Mouse (Mus musculus) limb, embryonic 12.5 days (tissue): ENCODE results near the gene Stat4. TPM values are rescaled to one million over a fixed set of nuclear protein-coding genes. Genes with fewer than 3 reads are reported as not detected.

ENCODE experiments used
- ATAC-seq: fragments of 200-750 bp; cut with Nextera tagmentation; 2 replicates; pipeline ENCODE4 v1.8.0; 2017; ENCODE audit warnings: low read depth, moderate TSS enrichment; ENCODE audit not compliant: insufficient number of reproducible peaks, insufficient read depth, low FRiP score, low TSS enrichment
- H3K27ac ChIP-seq: fragments of 300-500 bp; sonication (generic); 2 replicates; pipeline ENCODE4 v1.5.1; 2016; ENCODE audit warnings: mild to moderate bottlenecking, moderate library complexity
- H3K27me3 ChIP-seq: fragments of 300-500 bp; sonication (generic); 2 replicates; pipeline ENCODE4 v1.6.1; 2016; ENCODE audit warnings: mild to moderate bottlenecking, moderate library complexity
- H3K36me3 ChIP-seq: fragments of 300-500 bp; sonication (generic); 2 replicates; pipeline ENCODE4 v1.6.1; 2016; ENCODE audit warnings: mild to moderate bottlenecking, moderate library complexity
- H3K4me1 ChIP-seq: fragments of 300-500 bp; sonication (generic); replicated peaks from 2 replicates; pipeline ENCODE4 v1.6.1; 2016
- H3K4me2 ChIP-seq: fragments of 300-500 bp; sonication (generic); 2 replicates; pipeline ENCODE4 v1.6.1; 2016; ENCODE audit warnings: mild to moderate bottlenecking, moderate library complexity
- H3K4me3 ChIP-seq: fragments of 300-500 bp; sonication (generic); replicated peaks from 2 replicates; pipeline ENCODE4 v1.5.1; 2016; ENCODE audit warnings: mild to moderate bottlenecking
- H3K9ac ChIP-seq: fragments of 300-500 bp; sonication (generic); replicated peaks from 2 replicates; pipeline ENCODE4 v1.6.1; 2016; ENCODE audit warnings: mild to moderate bottlenecking, moderate library complexity
- H3K9me3 ChIP-seq: fragments of 300-500 bp; sonication (generic); 2 replicates; pipeline ENCODE4 v1.6.1; 2016; ENCODE audit warnings: mild to moderate bottlenecking, moderate library complexity
- WGBS: fragments of 180-500 bp; shearing (Covaris S2); methylation state at CpG from one replicate; pipeline ENCODE4 v1.1.7; 2016; 5-methylcytosine and 5-hydroxymethylcytosine counted together
- polyA plus RNA-seq: library from polyadenylated mRNA; unstranded; fragments of >200 nt; fragmentation: Nextera tagmentation; extraction: Ambion mirVana; gene quantifications from 2 replicates; pipeline ENCODE4 v1.2.1, GENCODE M21; 2016

Gene Stat4
- polyA plus RNA-seq, 1 experiment from 2014 or later, result 2.1 TPM

DNA sequence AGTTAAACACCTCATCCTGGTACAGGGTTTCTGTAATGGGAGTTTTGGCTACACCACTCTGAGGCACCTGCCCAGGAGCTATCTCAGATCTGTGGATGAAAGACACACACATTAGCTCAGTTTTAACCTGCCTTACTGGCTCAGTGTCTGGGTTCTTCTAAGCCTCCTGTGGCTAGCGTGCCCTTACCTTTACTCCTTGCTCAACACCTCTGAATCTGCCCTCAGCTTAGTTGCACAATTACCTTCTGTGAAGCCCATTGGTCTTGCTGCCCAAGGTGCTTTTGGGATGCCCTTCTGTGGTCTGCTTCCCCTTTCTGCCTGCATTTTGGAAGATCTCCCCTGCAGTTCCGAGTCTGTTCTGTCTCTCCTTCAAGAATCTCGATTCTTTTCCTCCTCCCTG, 137.9 kb downstream of the Stat4 start:
- Histone ChIP-seq H3K27me3 (peaks cover 3% of the 10 kb centered on the region; the same call in 1 of the 2 replicates), H3K36me3 (peaks cover 21% of the 10 kb centered on the region), H3K9ac (no peak overlapping the region), H3K4me3 (no peak overlapping the region), H3K9me3 (no peaks in the 10 kb centered on the region), H3K27ac (no peak overlapping the region), H3K4me2 (no peak overlapping the region), H3K4me1 (peaks cover 9% of the 10 kb centered on the region; the same call in 1 of the 2 replicates)
- 71% methylated on average over 3 of the region's 3 CpGs for WGBS
- ATAC-seq, result no peak

DNA sequence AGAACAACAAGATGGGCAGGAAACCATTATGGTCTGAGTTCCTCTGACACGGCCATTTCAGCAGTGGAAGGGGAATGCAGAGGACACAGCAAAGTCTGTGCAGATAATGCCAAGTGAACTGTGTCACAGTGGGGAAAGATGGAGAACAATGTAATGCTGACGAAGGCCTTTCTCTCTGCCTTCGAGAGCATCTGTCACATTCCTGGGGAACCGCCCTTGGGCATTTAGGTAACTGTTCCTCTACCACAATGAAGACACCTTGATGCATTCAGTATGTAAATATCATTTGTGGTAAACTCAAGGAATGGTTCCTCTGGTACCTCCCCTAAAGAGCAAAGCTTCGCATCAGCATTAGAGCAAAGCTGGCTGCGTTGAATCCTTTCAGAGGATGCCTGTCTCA, 140.4 kb downstream of the Stat4 start:
- H3K36me3 ChIP-seq, result peaks cover 21% of the 10 kb centered on the region
- no peaks in the 10 kb centered on the region for H3K27me3 ChIP-seq
- H3K9ac ChIP-seq, result no peak overlapping the region
- no peak overlapping the region for H3K4me3 ChIP-seq
- H3K9me3 ChIP-seq, result no peaks in the 10 kb centered on the region
- H3K4me1 ChIP-seq, result no peaks in the 10 kb centered on the region
- no peak overlapping the region for H3K27ac ChIP-seq
- ATAC-seq, result no peak
- no peak overlapping the region for H3K4me2 ChIP-seq
- WGBS, result 92% methylated on average over 6 of the region's 6 CpGs

DNA sequence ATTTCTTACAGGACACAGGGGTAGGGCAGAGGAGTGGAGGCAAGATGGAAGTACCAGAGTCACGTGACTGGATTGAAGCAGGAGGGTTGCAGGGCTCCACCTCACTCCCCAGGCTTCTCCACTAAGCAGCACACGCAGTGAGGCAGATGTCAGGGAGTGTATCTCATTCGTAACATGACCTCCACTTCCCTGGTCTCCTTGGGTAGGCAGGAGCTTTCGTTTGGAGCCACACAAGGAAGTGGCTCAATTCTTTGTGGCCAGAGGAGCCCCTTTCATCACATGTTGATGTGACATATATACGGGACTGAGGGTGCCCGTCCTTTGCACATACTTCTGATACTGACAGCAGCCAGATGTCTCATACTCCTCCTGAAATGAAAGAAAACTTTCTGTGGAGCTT, 142.8 kb downstream of the Stat4 start:
- Histone ChIP-seq H3K9ac (no peak overlapping the region), H3K9me3 (no peaks in the 10 kb centered on the region), H3K4me3 (no peak overlapping the region), H3K4me2 (no peak overlapping the region), H3K4me1 (no peaks in the 10 kb centered on the region), H3K27me3 (no peaks in the 10 kb centered on the region), H3K27ac (no peak overlapping the region), H3K36me3 (peaks cover 21% of the 10 kb centered on the region)
- 58% methylated on average over 6 of the region's 6 CpGs for WGBS
- no peak for ATAC-seq

DNA sequence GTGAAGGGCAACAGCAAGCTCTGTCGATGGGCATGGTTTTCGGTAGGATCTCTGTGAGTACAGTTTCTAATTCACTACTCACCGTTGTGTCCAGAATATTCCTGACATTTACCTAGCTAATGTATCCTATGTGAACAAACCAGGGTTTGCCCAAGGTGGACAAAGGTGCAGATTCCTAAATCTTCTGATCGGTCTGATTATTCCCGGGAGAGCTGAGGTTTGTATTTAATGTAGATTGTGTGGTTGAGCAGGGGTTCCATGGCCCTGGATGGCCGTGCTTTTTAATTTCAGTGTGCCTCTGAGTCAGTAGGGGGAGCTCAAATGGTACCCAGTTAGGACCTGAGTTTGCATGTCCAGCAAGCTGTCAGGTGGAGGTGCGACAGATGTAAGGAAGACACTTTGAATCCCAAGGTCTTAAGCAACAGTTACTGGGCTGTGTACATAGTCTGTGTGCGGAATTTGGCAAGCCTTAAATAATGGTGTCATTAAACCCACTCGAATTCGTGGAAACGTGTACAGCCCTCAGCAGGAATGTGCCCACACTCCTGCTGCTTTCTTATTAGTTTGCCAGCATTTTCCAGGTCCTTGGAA, 144.9 kb downstream of the Stat4 start:
- H3K36me3 ChIP-seq, result peaks cover 7% of the 10 kb centered on the region
- H3K4me2 ChIP-seq, result no peak overlapping the region
- H3K4me3 ChIP-seq, result no peak overlapping the region
- no peak overlapping the region for H3K9ac ChIP-seq
- no peaks in the 10 kb centered on the region for H3K27me3 ChIP-seq
- no peaks in the 10 kb centered on the region for H3K9me3 ChIP-seq
- ATAC-seq, result no peak
- no peaks in the 10 kb centered on the region for H3K4me1 ChIP-seq
- H3K27ac ChIP-seq, result no peak overlapping the region
- 74% methylated on average over 11 of the region's 11 CpGs for WGBS

DNA sequence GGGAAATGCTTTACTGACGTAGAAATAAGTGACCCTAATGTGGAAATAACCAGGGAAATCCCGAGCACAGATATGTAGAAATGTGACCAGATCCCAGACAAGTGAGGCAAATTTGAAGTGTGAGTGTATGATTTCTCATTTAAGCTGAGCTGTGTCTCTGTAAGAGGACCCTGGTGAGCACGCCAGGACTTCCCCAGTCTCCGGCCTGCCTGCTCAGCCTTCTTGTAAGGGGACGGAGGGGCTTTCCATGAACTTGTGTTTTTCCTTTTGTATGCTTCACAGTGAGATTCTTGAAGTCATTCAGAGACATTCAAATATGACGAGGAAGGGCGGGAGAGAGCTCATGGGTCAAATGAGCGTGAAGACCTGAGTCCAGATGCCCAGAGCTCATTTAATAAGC, 146.3 kb downstream of the Stat4 start:
- Histone ChIP-seq H3K4me3 (no peak overlapping the region), H3K27ac (no peak overlapping the region), H3K4me1 (no peaks in the 10 kb centered on the region), H3K9me3 (no peaks in the 10 kb centered on the region), H3K27me3 (no peaks in the 10 kb centered on the region), H3K36me3 (no peaks in the 10 kb centered on the region; the same call in 1 of the 2 replicates), H3K4me2 (no peak overlapping the region), H3K9ac (no peak overlapping the region)
- ATAC-seq, result no peak
- WGBS, result 85% methylated on average over 8 of the region's 8 CpGs

DNA sequence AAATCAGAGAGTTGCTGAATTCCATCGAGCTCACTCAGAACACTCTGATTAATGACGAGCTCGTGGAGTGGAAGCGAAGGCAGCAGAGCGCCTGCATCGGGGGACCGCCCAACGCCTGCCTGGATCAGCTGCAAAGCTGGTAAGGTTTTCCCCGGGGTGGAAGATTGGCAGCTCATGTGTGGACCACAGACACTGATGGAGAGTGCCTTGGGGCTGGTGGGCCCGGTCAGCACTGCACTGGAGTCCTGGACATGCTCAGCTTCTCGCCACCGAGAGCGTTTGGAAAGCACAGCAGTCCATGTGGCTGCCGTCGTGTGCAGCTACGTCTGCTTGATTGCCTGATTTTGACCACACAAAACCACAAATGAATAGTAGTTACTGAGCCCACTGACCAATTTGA, 150.3 kb downstream of the Stat4 start:
- Histone ChIP-seq H3K9ac (no peak overlapping the region), H3K4me2 (no peak overlapping the region), H3K27ac (no peak overlapping the region), H3K4me1 (0 out of 2 replicates have a peak, but pooled peaks cover 3% of the 10 kb centered on the region), H3K4me3 (no peak overlapping the region), H3K27me3 (0 out of 2 replicates have a peak, but pooled peaks cover 3% of the 10 kb centered on the region), H3K9me3 (no peaks in the 10 kb centered on the region), H3K36me3 (0 out of 2 replicates have a peak, but pooled peaks cover 8% of the 10 kb centered on the region)
- 76% methylated on average over 16 of the region's 16 CpGs for WGBS
- ATAC-seq, result no peak

DNA sequence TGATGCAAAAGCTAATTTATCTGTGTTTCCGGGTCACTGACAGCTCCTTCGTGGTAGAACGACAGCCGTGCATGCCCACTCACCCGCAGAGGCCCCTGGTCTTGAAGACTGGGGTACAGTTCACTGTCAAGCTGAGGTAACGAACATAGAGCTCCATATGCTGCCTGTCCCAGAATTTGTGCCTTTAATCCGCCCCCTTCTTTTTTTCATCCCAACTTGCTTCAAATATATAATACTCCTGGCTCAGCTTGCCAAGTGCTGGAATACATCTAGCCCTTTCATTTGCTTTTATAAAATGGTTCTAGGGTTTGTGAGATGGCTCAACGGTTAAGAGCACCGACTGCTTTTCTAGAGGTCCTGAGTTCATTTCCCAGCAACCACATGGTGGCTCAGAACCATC, 153.6 kb downstream of the Stat4 start:
- no peak for ATAC-seq
- H3K4me3 ChIP-seq, result no peak overlapping the region
- no peak overlapping the region for H3K9ac ChIP-seq
- H3K27ac ChIP-seq, result no peak overlapping the region
- peaks cover 12% of the 10 kb centered on the region; the same call in 1 of the 2 replicates for H3K36me3 ChIP-seq
- 0 out of 2 replicates have a peak, but pooled peaks cover 3% of the 10 kb centered on the region for H3K27me3 ChIP-seq
- 90% methylated on average over 9 of the region's 9 CpGs for WGBS
- 0 out of 2 replicates have a peak, but pooled peaks cover 3% of the 10 kb centered on the region for H3K4me1 ChIP-seq
- H3K9me3 ChIP-seq, result no peaks in the 10 kb centered on the region
- no peak overlapping the region for H3K4me2 ChIP-seq

DNA sequence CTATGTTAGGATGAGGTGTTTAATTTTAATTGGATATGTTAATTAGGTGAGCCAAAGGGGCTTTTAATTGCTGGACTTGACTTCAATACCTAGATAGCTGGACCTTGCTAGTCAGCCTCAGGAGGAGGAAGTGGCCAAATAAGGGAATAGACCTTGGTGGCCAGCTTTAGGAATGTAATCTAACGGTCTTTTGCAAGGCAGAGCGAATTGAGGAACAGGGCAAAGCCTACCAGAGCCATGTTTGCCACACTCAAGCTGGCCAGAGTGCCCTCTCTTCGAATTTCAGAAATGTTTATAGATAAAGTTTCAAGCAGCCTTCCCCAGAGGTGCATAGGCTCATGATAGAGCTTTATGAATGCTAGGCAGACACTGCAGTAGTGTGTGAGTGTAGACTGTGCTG, 154.5 kb downstream of the Stat4 start:
- 0 out of 2 replicates have a peak, but pooled peaks cover 3% of the 10 kb centered on the region for H3K27me3 ChIP-seq
- H3K4me3 ChIP-seq, result no peak overlapping the region
- no peak overlapping the region for H3K9ac ChIP-seq
- 0 out of 2 replicates have a peak, but pooled peaks cover 3% of the 10 kb centered on the region for H3K4me1 ChIP-seq
- H3K36me3 ChIP-seq, result peaks cover 12% of the 10 kb centered on the region; the same call in 1 of the 2 replicates
- no peak overlapping the region for H3K4me2 ChIP-seq
- 68% methylated on average over 3 of the region's 3 CpGs for WGBS
- no peaks in the 10 kb centered on the region for H3K9me3 ChIP-seq
- H3K27ac ChIP-seq, result no peak overlapping the region
- ATAC-seq, result no peak

DNA sequence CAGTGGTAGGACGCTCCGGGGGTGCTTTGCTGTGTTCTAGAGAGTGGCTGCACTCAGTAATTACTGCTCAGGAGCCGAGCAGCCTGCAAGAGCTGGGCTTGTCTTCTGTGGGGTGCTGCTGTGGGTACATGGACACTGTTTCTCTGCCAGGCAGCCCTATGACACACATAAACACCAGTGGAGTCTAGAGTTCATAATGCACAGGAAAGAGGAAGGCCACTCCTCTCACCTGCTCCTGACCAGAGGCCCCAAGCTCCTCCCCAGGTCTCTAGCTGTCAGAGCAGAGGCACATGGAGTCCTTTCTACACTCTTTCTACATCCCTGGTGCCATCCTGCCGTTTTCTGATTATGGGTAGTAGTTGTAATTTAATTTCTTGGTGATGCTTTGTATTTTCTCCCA, 155.2 kb downstream of the Stat4 start:
- no peak overlapping the region for H3K27ac ChIP-seq
- peaks cover 12% of the 10 kb centered on the region; the same call in 1 of the 2 replicates for H3K36me3 ChIP-seq
- H3K9ac ChIP-seq, result no peak overlapping the region
- no peak overlapping the region for H3K4me2 ChIP-seq
- no peak for ATAC-seq
- H3K9me3 ChIP-seq, result no peaks in the 10 kb centered on the region
- H3K27me3 ChIP-seq, result 0 out of 2 replicates have a peak, but pooled peaks cover 3% of the 10 kb centered on the region
- H3K4me1 ChIP-seq, result peaks cover 6% of the 10 kb centered on the region; the same call in 1 of the 2 replicates
- 78% methylated on average over 4 of the region's 4 CpGs for WGBS
- H3K4me3 ChIP-seq, result no peak overlapping the region

DNA sequence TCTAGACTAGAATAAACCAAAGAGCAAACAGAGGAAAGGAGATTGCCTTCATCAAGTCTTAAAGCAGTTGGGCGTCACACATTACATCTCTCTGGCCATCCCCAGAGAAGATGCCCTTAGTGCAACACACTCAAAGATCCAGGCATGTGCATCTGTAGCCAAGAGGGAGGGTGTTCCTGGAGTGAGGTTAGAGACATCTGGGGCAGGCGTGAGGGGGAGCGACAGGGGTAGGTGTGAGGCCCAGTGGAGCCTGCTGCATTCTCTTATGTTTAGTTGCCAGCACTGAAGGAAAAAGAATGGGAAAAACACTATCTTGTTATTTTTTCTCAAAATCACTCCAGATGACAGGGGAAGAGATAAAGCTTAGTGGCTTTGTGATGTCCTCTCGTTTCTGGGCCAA, 156.2 kb downstream of the Stat4 start:
- 73% methylated on average over 4 of the region's 4 CpGs for WGBS
- peaks cover 12% of the 10 kb centered on the region; the same call in 1 of the 2 replicates for H3K36me3 ChIP-seq
- H3K27me3 ChIP-seq, result 0 out of 2 replicates have a peak, but pooled peaks cover 3% of the 10 kb centered on the region
- H3K27ac ChIP-seq, result no peak overlapping the region
- peaks cover 12% of the 10 kb centered on the region for H3K4me1 ChIP-seq
- H3K9ac ChIP-seq, result no peak overlapping the region
- ATAC-seq, result no peak
- H3K4me3 ChIP-seq, result no peak overlapping the region
- no peaks in the 10 kb centered on the region for H3K9me3 ChIP-seq
- H3K4me2 ChIP-seq, result no peak overlapping the region

DNA sequence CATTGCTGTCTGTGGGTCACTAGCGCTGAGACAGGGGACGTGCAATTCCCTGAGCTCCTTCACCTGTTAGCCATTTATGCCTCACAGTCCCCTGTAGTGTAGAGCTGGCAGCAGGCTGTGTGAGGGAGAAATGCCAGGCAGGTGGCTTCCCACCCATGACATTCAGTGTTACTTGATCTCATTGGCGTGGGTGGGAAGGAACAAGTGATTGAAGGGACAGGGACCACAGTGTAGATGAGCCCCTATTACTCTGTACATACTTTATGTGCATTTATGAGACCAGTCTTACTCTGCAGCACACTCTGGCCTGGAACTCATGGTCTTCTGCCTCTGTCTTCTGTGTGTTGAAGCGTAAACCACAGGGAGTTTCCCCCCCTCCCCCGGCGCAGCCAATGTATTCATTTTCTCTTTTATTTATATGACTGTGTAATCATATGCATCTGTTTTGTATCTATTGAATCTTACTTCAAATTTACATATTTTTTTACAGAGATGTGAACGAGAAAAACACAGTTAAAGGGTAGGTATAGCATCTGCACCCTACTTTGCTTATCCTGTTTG, 156.7 kb downstream of the Stat4 start:
- 83% methylated on average over 7 of the region's 7 CpGs for WGBS

More for the DNA sequence above, 156.7 kb downstream of the Stat4 start:
- peaks cover 16% of the 10 kb centered on the region for H3K4me1 ChIP-seq
- H3K4me2 ChIP-seq, result no peak overlapping the region
- H3K36me3 ChIP-seq, result peaks cover 10% of the 10 kb centered on the region; the same call in 1 of the 2 replicates
- H3K27ac ChIP-seq, result no peak overlapping the region
- H3K9me3 ChIP-seq, result no peaks in the 10 kb centered on the region
- 0 out of 2 replicates have a peak, but pooled peaks cover 3% of the 10 kb centered on the region for H3K27me3 ChIP-seq
- no peak for ATAC-seq
- H3K9ac ChIP-seq, result no peak overlapping the region
- no peak overlapping the region for H3K4me3 ChIP-seq
